Mouse (Mus musculus): ENCODE data around the gene Cyp2j6.
A peak's percentile ranks its signal among the peaks of the same experiment; 100 is the strongest.
"Not testable (repeated sequence)": the region's sequence is repeated elsewhere in the genome, so short reads cannot be mapped to it uniquely, and the experiment has no call there.

Cyp2j6 gene

GRCm38 (mm10) chr4:96553133-96553819 lies at the start of gene Cyp2j6:
Gene Cyp2j6 (minus strand): TSS chr4:96553661.
- peak; percentile 56 for DNase-seq

GRCm38 (mm10) chr4:96591791-96592150 lies 38.3 kb upstream of the Cyp2j6 start:
- peak; percentile 70 for DNase-seq

- peak; percentile 17 for DNase-seq
These were observed 37.7 kb upstream of the Cyp2j6 start, which contains the start of gene Cyp2j9 for GRCm38 (mm10) chr4:96590911-96591790. Gene Cyp2j9 (minus strand): TSS chr4:96591578.

- peak; percentile 21 for DNase-seq
These were observed 28.1 kb upstream of the Cyp2j6 start for GRCm38 (mm10) chr4:96581425-96582088.

- not testable (repeated sequence) for DNase-seq
These were observed 26.9 kb upstream of the Cyp2j6 start for GRCm38 (mm10) chr4:96580351-96580750.

- no peak for DNase-seq
These were observed 16.0 kb upstream of the Cyp2j6 start for GRCm38 (mm10) chr4:96569442-96569841.

GRCm38 (mm10) chr4:96567988-96568387 lies 14.5 kb upstream of the Cyp2j6 start:
- no peak for DNase-seq

GRCm38 (mm10) chr4:96565808-96566207 lies 12.3 kb upstream of the Cyp2j6 start:
- no peak for DNase-seq

GRCm38 (mm10) chr4:96560464-96560863 lies 7.0 kb upstream of the Cyp2j6 start:
- no peak for DNase-seq

GRCm38 (mm10) chr4:96559781-96560180 lies 6.3 kb upstream of the Cyp2j6 start:
- DNase-seq = no peak

GRCm38 (mm10) chr4:96551619-96552018 lies 1.8 kb downstream of the Cyp2j6 start:
- no peak for DNase-seq

- DNase-seq = peak; percentile 54
These were observed 7.5 kb downstream of the Cyp2j6 start for GRCm38 (mm10) chr4:96545976-96546375.

GRCm38 (mm10) chr4:96525772-96526171 lies 27.7 kb downstream of the Cyp2j6 start:
- DNase-seq = peak; percentile 15

GRCm38 (mm10) chr4:96522256-96522655 lies 31.2 kb downstream of the Cyp2j6 start:
- no peak for DNase-seq

- DNase-seq = no peak
These were observed 43.4 kb downstream of the Cyp2j6 start for GRCm38 (mm10) chr4:96510083-96510482.

- DNase-seq = no peak
These were observed 46.2 kb downstream of the Cyp2j6 start, which contains the start of gene Cyp2j8 for GRCm38 (mm10) chr4:96507286-96507685. Gene Cyp2j8 (minus strand): TSS chr4:96507386.
